Mouse (Mus musculus): ENCODE data around the gene Tut7.
"Not testable (repeated sequence)": the region's sequence is repeated elsewhere in the genome, so short reads cannot be mapped to it uniquely, and the experiment has no call there.

Gene Tut7

DNA sequence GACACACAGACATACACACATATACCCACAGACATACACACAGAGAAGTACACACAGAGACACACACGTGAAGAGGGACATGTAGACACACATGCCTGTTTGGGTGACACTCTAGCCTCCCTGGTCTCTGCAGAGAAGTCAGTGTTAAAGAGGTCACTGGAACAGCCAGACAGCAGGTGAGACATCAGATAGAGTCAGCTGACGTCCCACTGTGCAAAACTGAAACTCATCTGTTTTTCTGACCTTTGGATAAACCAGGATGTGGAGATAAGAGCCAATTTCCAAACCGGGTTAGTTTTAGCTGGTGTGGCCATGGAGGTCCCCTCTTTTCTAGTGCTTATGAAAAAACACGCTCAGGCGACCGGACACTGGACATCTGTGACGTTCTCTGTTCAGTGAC, 9.5 kb upstream of the Tut7 start:
- DNase-seq = no peak

GRCm38 (mm10) chr13:59825966-59826365, 3.0 kb upstream of the Tut7 start:
- DNase-seq = no peak

- no peak for DNase-seq
These were observed 2.1 kb downstream of the Tut7 start for GRCm38 (mm10) chr13:59820836-59821235.

DNA sequence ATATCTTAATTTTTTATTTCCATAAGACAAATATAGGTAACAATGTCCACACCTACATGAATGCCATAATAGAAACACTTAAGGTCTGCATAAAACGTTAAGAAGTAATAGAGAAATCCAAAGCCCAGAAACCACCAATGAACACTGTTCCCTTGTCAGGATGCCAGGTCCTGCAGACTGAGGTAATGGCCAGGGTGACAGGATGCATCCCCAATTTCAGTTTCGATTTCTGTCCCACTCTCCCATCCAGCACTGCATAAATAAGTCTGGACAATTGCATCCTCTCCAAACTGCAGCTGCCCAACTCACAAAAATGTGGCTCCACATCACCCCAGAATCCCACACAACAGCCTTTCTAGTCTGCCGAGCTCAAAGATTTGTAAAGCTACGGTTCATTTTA, 2.8 kb downstream of the Tut7 start:
- DNase-seq = no peak

GRCm38 (mm10) chr13:59817352-59817751, 5.6 kb downstream of the Tut7 start:
- DNase-seq = no peak

DNA sequence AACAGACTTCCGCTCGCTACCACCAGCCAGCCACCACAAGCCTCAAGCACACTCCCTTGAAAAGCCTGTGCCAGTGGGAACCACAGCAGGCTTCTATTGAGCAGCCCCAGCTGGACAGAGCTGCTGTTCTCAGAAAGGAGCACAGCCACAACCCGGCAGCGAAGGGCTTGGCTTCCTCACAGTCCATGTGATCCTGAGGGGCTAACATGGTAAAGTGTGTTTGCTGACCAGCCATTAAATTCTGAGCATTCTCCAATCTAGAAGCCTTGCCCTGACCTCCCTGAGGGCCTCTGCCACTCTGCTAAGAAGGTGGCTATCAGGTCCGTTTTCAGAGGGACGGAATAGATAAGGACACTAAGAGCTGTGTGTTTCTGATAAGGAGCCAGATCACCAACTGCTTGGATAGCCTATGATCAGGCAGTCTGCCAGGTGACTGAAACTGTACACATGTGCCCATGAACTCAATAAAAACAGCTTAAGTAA, 8.8 kb downstream of the Tut7 start:
- DNase-seq = no peak

GRCm38 (mm10) chr13:59811581-59811980, 11.4 kb downstream of the Tut7 start:
- no peak for DNase-seq

GRCm38 (mm10) chr13:59801000-59801399, 21.9 kb downstream of the Tut7 start:
- DNase-seq = no peak

DNA sequence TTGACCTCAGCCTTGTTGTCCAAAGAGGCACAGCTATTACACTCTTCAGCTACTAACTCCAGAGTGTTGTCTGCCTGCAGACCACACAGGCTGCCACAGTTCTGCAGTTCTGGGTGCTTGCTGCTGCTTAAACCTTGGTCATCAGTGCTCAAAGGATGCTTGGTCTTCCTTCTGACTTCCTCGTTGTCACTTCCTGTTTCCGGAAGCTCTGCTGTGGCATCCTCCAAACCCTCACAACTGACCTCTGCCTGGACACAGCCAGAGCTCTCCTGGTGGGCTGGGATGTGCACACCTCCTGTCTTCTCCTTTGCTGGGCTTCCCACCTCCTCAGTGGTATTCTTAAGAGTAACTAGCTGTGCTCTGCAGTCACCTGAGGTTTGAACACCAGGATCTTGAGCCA, 22.9 kb downstream of the Tut7 start:
- DNase-seq = no peak

DNA sequence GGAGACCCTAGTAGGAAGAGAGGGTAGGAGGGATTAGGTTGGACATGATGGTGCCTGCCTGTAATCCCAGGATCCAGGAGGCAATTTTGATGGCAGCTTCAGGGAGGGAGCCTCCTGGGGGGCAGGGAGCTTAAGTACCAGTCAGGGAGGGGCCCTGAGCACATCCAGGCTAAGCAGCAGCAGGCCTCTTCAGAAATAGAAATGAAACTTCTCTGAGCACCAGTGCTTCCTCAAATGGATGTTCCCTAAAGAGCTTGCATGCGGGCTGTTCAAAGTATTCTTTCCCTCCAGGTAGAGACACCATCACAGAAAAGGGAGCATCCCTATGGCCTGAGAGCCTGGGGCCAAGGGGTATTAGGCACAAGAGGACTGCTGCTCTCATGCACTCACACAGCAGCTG, 24.6 kb downstream of the Tut7 start:
- no peak for DNase-seq

DNA sequence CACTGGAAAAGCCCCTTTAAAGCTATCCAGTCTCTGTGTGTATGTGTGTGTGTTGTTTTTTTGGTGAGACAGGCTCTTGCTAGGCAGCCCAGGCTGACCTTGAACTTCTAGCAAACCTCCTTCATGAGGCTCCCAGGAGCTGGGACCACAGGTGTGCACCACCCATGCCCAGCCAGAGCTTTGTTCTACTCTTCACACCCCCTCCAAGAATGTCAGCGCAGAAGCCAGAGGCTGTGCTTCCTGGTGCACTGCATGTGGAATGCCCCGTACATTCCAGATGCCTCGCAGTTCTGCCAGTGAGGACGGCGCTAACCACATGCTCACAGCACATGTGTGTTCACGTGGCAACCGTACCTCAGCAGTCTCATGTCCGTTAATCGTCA, 26.5 kb downstream of the Tut7 start:
- no peak for DNase-seq

DNA sequence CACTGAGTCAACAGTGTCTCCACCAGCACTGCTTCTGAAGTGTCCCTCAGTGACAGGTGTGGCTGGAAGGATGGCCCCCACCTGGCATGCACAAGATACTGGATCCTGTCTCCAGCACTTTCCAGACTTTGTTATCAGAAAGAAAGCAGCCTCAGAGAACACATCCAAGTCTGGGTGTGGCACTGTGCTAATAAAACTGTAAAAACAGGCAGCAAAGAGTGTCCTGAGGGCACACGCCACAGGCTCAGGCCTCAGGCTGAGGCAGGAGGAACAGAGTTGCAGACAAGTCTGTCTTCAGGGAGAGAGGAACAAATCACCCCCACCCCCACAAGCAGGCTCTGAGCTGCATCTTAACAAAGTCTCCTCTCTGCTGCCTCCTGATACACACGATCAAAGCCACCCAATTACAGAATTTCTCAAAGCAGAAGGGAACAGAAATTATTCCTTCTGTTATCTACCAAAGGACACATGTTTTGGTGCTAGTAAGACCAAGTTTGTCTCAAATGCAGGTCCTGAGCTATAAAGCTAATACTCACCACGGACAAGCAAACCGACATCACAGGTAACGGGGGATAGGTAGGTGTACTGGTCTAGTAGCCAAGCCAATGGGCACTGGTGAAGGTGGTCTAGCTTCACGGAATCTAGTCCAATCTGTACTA, 27.0 kb downstream of the Tut7 start:
- DNase-seq = no peak

DNA sequence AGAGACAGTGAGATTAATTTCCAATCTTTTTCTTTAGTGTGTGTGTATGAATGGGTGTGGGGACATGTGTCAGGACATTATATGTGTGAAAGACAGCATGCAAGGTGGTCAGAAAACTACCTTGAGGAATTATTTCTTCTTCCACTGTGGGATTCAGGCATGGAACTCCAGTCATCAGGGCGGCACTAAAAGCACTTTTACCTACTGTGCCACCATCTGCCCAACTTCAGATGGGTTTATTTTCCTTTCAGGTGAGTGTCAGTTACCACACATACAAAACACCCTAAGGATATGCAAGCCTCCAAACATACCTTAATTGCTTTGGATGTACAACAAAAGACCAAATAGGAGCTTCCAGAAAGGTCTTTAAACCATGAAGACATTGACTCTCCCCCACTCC, 28.2 kb downstream of the Tut7 start:
- DNase-seq = no peak

- DNase-seq = no peak
These were observed 40.8 kb downstream of the Tut7 start, which contains the start of gene Gm49354 for GRCm38 (mm10) chr13:59782145-59782544. Gm49354 (minus strand) TSS chr13:59782245.

- not testable (repeated sequence) for DNase-seq
These were observed 43.1 kb downstream of the Tut7 start for GRCm38 (mm10) chr13:59779744-59780264.

DNA sequence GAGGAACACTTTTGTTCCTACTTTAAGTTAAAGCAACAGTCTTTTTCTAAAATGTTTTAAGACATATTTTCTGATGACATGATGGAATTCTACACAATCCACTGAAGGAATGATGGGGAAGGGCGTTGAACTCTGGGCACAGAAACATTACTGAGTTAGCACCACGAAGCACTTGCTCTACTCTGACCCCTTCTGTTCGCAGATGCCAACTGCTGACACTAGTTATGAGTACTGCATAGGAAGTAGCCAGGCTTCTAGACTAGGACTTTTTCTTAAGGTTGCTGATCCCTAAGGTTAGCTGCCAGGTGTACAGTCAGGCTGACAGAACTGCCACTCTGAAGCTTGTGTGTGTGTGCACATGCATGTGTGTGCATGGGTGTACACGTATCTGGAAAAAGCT, 43.7 kb downstream of the Tut7 start:
- no peak for DNase-seq

GRCm38 (mm10) chr13:59775168-59775567, 47.8 kb downstream of the Tut7 start:
- no peak for DNase-seq

GRCm38 (mm10) chr13:59771257-59771656, 51.7 kb downstream of the Tut7 start:
- DNase-seq = peak; percentile 18 to 32

DNA sequence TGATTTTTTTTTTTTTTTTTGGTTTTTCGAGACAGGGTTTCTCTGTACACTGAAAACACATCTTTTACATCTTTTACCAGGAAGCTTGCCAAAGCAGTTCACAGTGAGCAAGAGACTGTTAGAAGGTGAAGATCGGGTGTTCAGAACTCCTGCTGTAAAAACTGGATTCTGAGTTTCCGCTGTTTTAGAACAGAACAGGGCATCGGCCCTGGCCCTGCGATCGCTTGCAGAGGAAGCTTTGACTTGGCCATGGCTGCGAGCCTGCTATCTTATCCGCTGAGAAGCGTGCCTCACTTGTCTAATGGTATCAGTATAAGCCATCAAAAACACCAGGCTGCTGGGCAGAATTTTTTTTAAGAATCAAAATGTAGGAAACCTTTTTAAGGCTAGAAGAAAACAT, 52.1 kb downstream of the Tut7 start:
- DNase-seq = no peak

DNA sequence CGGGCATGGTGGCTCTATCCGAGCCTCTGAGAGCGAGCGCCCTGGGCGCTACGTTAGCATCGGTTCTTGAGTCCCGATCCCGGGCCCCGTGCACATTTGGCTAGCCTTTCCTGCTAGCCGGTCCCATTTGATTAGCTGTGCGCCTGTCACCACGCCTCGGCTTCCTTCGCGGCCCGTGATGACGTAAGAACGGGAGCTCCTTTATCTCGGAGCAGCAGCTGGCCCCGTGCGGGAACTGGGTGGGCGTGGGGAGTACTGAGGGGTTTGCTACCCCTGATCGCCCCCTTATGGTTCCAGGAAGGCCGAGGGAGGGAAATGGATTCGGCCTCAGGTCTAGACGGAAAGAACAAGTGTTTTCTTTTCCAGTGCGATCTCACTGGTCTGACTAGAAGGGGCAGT, 52.8 kb downstream of the Tut7 start:
- peak; percentile 70 to 74 for DNase-seq

DNA sequence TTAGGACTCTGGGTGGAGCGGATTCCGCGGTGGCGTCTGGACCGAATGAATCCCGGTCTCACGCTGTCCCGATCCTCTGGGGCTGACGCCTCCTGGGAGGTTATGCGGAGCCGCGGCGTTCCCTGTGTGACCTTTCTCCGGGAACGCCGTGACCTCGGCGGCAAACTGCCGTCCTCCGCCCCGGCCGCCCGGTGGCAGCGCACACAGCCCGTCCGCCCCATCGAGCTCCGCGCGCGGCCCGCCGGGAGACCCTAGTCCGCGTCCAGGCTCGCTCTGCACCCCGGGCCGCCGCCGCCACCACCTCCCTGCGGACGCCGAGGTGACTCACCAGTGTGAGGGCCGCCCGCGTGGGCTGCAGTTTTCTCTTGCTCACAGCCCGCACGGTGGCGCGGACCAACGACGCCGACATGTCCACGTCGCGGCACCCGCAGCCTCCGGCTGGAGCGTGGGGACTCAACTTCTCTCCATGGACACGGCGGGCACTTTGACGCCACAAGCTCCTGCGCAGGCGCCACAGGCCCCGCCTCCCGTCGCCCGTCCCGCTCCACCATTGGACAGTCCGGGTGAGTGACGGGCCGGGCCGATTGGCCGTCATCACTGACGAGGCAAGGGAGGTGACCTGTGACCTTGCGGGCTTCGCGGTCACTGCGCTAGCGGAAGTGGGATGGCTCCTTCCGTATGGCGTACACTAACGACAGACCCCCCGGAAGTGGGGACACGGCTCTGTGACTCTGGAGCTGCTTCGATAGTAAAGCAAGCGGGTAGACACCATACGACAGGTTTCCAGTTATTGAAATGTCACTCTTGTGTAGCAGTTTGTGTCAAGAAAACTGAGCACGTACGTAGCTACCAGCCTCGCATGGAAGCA, 53.4 kb downstream of the Tut7 start, which contains the start of gene Isca1:
Gene Isca1, minus strand, starts transcription at position 515 of the 868 bp plus-strand sequence.
- peak; percentile 98 to 99 for DNase-seq

GRCm38 (mm10) chr13:59768531-59768930, 54.4 kb downstream of the Tut7 start:
- no peak for DNase-seq

DNA sequence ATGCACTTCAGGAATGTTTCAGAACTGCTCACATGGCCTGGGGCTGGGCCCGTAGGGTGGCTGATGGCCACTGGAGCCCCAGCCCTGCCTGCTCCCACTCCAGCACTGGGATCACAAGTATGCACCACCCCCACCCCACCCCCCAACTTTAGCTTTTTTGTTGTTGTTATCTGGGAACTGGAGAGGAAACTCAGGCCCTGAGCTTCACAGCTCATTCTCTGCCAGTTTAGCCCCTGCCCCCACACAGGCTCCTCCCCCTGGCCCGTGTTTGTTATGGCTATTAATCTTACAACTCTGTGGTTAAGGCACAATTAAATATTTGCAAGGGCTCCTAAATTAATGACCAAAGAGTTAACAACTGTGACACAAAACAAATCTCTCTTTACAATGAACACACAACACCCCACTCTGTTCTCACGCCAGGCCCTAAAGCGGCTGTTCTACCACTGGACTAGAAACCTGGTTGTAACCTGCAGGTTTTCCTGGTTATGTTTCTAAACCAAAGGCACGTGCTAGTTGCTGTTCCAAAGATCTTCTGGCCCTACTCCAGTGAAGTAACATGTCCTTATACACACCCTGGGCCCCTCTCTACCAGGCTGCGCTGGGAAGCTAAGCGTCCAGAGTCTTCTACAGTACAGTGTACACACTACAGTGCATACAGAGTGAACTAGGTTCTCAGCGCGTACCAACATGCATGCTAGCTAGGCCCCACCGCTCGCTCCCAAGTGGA, 56.0 kb downstream of the Tut7 start:
- no peak for DNase-seq
